Mouse (Mus musculus) MEL (cell line): ENCODE results near the gene Apol7a.

Source experiments
- CTCF ChIP-seq, 3 experiments: IDR thresholded peaks in 2 of 3; conservative IDR thresholded peaks in 1 of 3; 2 replicates each; pipeline ENCODE4 v1.5.1; 2011 to 2012; ENCODE audit warnings: low read length in 3 of 3, low read depth in 2 of 3, mild to moderate bottlenecking in 2 of 3, improper control_type of control experiment in 1 of 3, inconsistent platforms in 1 of 3, mixed read lengths in 1 of 3, moderate library complexity in 1 of 3; ENCODE audit not compliant: control insufficient read depth in 1 of 3, insufficient read depth in 1 of 3, poor library complexity in 1 of 3, severe bottlenecking in 1 of 3
- EP300 ChIP-seq, 2 experiments: IDR thresholded peaks; 2 replicates each; pipeline ENCODE4 v1.6.1; 2011; ENCODE audit warnings: improper control_type of control experiment in 2 of 2, low read length in 2 of 2, low read depth in 1 of 2, mild to moderate bottlenecking in 1 of 2
- JUND ChIP-seq: IDR thresholded peaks from 2 replicates; pipeline ENCODE4 v1.6.1; 2011; ENCODE audit warnings: low read depth, mild to moderate bottlenecking, improper control_type of control experiment, low read length
- MAFK ChIP-seq: IDR thresholded peaks from 2 replicates; pipeline ENCODE4 v1.6.1; 2011; ENCODE audit warnings: low read depth, mild to moderate bottlenecking, low read length, improper control_type of control experiment, borderline replicate concordance

DNA sequence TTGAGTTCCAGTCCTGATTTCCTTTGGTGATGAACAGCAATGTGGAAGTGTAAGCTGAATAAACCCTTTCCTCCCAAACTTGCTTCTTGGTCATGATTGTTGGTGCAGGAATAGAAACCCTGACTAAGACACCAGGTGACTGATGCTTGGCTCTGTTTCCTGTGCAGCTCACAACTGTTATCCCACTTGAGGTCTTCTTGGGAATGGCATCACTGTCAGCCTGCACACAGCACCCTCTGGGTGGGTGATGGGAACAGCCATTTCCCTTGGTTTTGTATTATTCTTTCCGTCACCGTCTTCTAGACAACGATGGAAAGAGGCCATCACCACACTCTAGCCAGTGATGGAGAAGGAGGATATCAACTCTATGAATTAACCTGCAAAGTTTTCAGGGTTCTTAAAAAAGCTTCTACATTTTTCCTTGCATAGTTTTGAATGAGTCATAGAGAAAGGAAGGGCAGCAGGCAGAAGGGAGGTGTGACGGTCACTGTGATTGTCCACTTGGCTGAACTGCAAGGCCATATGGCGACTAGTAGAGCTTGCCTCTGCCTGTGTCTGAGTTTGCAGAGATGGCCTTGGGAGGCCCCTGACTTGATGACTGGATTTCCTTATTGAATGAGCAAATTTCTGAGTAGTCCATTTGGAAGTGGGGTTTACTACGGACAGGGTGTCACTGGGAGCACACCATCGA is 14.4 kb downstream of the Apol7a start:
- no peak for TF ChIP-seq MAFK
- TF ChIP-seq CTCF (IDR thresholded peaks at IDR 0.05 in 2 of 3, conservative IDR thresholded peaks at IDR 0.05 in 1 of 3; ENCODE audit: control insufficient read depth in 1 of 3, insufficient read depth in 1 of 3, low read depth in 2 of 3, low read length in 3 of 3, poor library complexity in 1 of 3, severe bottlenecking in 1 of 3) = no peak
- no peak for TF ChIP-seq EP300 (IDR thresholded peaks at IDR 0.05; ENCODE audit: low read depth in 1 of 2, low read length in 2 of 2)
- TF ChIP-seq JUND = no peak
